Mouse (Mus musculus) heart, postnatal 4 days (tissue): ENCODE results near the gene D17H6S53E. TPM values are rescaled to one million over a fixed set of nuclear protein-coding genes. Genes with fewer than 3 reads are reported as not detected.
"Not testable (repeated sequence)": the region's sequence is repeated elsewhere in the genome, so short reads cannot be mapped to it uniquely, and the experiment has no call there.

Experiments used
- DNase-seq: peaks from one replicate; pipeline ENCODE4 v3.0.0; 2021
- total RNA-seq, 2 experiments: library from RNA; stranded (reverse); gene quantifications; 2 replicates each; pipeline ENCODE4 v1.2.3; 2021

D17H6S53E gene
- total RNA-seq, 2 experiments from 2014 or later, result 26.6 to 27.3 TPM

DNA sequence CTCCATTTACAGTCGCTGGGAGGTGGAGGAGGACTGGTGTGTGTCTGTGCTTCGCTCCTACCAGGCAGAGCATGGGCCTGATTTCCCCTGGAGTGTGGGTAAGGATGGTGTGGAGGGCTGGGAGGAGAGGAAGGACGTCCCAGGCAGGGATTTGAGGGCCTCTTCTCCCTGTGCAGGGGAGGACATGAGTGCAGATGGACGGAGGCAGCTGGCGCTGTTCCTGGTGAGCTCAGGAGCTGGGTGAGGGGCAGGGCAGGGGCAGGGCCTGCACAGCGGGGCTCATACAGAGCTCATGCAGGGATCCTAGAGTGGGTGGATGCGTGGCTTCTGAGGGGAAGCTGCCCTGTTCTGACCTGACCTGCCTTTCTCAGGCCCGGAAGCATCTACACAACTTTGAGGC lies 23.9 kb upstream of the D17H6S53E start:
- no peak for DNase-seq

DNA sequence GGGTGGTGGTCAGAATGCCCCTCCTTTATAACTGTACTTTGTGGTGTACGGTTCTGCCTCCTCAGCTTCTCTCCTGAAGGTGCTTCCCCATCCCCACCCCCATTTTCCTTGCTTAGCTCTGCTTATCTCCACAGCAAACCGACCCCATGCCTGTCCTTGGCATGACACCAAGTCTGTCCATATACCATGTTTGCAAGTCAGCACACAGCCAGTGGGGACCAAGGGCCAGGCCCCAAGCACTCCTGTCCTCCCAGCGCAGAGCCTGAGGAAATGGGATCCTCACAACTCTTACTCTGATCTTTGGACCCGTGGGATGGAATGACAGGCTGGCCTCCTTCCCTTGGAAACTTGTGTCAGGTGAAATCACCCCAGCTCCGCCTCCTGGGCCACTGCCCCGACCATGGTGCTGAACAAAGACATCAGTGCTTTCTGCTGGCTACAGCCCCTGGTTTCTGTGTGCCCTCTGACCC lies 22.9 kb upstream of the D17H6S53E start:
- no peak for DNase-seq

DNA sequence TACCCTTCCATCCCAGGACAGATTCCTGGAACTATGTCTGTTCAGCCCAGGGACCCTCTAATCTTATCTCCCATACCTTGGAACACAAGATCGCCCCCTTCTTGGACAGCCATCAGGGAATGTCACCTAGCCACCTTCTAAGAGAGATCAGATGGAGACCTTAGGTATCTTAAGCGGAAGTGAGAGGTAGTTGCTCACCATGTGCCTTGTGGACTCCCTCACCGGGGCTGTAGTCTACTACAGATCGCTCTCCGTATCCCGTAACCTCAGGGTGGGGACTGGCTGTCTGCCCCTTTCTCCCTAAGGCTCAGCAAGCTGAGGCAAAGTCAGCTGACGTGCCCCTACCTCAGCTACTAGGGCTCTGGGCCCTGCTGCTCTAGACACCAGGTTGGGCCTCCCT lies 22.1 kb upstream of the D17H6S53E start:
- no peak for DNase-seq

DNA sequence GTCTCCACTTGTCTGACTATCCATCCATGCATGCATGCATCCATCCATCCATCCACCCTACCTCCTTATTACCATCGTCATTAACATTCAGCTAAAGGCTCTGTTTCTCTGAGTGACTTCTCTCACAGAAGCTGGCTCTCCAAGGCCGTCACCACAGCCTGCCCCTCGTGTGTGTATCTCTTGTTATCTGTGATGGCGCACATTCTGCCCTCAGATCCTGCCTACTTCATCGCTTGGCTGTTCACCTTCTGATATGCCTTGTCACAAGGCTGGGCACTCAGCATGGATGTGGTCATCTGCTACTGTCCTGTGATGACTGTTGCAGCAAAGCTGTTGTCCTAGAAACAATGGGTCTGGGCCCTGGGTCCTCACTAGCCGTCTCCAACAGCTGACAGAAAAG lies 21.4 kb upstream of the D17H6S53E start:
- DNase-seq, result no peak

DNA sequence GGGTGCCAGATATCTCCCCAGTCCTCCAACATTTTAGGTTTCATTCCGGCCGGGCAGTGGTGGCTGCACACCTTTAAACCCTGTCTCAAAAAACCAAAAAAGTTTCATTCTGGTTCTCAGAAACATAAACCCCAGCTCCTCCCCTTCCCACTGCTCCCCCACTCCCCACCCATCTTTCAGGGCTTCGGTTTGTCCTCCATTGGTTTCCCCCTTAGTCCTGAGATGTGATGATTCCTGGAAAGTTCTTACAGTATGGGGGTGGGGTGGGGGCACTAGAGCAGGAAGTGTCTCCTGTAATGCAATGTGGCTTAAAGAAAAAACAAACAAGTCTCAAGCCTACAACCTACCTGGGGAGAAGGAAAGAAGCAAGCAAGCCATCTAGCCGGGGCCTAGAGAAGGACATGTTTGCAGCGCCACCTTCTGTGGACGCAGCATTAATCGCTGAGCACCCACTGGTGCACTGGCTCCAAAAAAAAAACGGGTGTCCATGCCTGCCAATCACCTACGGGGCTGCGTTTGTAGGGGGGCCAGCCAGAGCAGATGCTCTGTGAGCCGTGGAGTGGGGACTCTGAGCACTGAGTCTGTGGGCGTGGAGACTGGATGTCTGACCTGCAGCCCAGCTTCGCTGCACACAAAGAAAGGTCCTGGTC lies 20.3 kb upstream of the D17H6S53E start:
- DNase-seq, result peak; percentile 49

DNA sequence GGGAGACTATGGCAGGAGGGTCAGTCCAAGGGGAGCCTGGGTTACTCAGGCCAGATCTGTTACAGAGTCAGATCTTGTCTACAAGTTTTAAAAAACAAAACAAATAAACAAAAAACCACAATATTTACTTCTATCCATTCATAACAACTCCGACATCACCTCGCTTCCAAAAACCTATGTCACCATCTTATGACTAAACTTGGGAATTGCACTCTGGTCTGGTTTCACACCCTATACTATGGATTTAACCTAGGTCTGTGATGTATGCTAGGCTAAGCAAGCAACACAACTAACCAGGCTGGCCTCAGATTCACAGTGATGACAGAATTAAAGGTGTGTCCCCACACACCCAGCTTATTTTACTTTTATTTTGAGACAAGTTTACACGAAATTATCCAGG lies 19.7 kb upstream of the D17H6S53E start:
- no peak for DNase-seq

DNA sequence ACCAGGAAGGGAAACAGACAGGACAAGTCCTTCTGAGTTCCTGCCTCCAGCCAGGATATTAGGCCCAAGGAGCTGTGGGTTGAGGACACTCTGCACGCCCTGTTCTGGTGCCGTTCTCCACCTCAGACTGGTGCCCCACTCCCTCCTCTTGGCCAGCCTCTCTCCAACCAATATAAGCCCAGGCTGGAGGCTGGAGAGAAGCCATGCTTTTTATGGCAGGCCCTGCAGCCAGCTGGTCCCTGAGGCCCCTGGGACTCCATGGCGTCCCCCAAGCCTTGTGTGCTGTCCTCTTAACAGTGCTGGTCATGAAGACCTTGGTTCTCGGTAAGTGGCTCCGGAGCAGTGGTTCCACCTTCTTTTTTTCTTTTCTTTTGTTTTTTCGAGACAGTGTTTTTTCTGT lies 18.1 kb upstream of the D17H6S53E start, which contains the start of gene Ly6g5c:
TSS of gene Ly6g5c (plus strand) at position 183 of the 400 bp plus-strand sequence.
- no peak for DNase-seq

DNA sequence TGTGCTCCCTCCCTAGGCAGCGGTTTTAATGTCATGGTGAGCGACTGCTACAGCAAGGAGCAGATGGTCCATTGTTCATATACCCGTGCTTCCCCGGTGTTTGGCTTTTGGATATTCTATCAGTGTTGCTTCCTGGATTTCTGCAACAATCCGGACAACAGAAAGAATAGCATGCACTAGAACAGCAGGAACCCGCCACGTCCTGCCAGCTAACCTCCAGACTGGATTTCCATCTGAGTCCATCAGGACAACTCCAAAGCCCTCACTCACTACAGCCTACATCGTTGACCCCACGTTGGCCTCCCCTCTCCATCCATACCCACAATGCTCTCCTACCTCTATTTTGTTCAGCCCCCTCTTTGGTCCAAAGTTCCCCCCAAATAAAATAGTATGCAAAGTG lies 14.4 kb upstream of the D17H6S53E start:
- no peak for DNase-seq

DNA sequence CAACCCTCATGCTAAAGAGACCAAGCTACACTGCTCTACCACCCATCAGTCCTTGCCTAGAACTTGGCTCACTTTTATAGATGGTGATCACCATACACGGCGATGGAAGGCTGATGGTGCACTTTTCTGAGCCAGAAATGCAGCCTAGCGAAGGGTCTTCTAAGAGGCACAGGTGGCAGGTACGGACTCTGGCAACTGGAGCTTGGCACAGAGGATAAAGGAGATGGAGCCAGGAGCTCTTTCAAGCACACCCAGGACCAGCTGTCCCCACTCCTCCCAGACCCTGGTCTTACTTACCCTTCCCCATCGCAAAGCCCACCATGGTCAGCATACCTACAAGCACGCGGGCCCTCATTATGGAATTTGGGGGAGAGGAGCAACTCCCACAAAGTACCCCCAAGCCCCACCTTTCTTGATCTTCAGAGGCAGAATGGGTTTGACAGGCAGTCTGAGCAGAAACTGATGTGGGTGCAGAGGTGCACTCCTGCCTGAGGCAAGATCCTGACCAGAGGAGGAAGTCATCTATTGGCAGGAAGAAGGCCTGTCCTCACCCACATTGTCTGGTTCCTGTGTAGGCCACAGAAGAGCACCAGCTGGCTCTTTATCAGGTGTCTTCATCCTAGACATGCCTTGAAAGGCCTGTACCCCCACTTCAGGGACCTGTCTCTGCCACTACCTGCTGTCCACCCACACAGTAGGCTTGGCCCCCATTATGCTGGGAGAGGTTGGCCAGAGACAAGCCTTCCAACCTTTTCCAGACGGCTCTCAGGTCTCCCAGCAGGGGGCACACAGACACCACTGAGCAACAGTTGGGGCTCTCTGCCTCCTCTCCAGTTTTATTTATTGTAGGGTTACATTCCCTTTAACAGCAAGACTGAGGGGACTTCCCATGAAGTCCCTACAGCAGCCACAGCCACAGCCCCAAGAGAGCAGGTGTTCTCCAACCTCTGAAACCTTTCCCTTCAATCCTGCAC lies 10.8 kb upstream of the D17H6S53E start, which contains the start of gene Ly6g5b:
TSS of gene Ly6g5b (minus strand) at position 383 of the 974 bp plus-strand sequence.
- peak; percentile 43 for DNase-seq

DNA sequence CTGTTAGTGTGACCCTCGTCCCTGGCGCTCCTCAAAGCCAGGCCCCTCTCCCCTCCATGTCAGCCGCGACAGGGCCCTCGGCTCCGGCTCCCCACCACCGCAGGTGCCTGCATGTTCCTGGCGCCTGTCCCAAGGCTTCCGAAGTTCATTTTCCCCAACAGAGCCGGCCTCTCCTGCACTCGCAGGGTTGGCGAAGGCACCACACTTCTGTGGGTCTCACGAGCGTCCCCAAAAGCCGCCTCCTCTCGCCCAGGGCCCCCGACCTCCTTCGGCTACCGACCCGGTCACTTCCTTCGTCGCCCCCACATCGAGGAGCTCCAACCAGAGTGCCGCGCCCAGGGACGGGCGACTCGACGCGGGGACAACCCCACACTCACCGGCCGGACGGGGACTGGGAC lies 5.4 kb upstream of the D17H6S53E start:
- no peak for DNase-seq

DNA sequence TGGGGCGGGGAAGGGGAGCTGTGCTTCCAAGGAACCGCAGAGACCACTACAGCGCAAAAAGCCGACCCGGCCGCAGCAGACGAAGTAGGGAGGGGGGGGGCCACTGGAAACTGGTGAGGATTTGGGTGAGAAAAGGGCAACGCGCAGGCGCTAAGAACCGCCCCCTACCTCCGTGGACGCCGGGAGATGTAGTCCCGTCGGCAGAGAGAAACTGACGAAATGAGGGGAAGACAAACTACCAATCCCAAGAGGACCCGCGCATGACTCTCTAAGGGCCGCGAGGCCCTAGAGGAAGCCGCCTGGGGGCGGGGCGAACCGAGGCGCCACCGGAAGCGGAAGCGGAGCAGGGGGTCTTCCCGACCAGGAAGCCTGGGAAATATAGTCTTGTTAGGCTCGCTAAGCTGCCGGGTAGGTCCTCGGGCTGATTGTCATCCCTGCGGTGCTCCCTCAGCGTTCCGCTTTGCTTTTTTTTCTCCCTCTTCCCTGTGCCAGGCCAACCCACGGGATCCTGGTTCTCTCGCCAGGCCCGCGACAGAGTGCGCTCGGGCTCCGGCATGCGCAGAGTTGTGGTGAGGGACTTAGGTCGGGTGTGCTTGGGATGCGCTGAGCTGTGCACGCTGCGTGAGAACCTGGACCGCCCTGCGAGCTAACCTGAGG lies 4.9 kb upstream of the D17H6S53E start, which contains the start of gene Gpank1:
TSS of gene Gpank1 (plus strand) at position 313 of the 657 bp plus-strand sequence.
- DNase-seq, result peak; percentile 99

DNA sequence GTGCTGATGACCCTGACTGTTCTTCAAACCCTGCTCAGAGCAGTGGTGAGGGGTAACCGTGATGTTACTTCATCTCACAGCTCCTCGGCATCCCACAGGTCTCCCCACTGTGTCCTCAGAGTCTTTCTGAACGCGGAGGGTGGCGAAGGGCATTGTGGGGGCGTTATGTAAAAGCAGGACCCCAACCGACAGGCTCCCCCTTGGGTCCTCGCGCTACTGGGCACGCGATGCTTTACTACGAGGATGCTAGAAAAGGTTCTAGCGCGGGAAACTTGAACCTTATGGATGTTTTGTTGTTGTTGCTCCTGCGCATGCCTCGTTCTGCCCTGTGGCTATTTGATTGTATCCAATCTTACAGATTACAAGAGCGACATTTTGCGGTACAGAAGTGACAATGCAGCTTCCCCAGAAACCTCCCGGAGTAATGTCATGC lies 4.3 kb upstream of the D17H6S53E start, which contains the start of gene Csnk2b:
TSS of gene Csnk2b (minus strand) at position 183 of the 433 bp plus-strand sequence.
- DNase-seq, result peak; percentile 55

DNA sequence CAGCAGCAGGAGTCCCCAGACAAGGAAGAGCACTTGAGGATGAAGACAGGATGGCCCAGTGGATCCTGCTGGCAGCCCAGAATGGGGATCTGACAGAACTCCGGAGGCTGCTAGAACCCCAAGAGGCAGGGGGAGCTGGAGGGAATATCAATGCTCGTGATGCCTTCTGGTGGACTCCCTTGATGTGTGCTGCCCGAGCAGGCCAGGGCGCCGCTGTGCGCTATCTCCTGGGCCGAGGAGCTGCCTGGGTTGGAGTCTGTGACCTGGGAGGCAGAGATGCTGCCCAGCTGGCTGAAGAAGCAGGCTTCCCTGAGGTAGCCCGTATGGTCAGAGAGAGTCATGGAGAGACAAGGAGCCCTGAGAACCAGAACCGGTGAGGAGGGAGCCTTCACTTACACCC lies 2.9 kb upstream of the D17H6S53E start:
- DNase-seq, result not testable (repeated sequence)

DNA sequence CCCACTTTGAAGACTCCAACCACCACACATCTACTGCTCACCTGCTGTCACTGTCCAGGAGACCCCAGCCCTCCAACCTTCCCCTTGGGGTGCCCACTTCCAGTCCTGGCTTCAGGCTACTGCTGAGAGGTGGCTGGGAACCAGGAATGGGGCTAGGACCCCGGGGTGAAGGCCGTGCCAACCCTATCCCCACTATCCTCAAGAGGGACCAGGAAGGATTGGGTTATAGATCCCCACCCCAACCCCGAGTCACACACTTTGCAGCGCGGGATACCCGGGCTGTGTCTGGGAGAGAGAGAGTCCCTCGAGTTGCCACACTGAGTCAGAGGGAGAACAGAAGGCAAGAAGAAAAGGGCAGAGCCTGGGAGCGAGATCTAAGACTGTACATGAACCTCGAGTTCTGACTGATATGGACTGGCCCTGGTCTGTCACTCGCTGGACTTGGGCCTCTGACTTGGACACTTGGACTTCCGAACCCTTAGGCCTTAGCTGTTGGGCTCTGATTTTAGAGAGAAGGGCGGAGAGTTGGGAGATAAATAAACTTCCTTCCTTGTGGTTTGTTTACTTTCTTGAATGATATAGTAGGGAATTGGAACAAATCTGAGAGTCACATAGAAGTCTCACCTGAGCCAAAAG lies 1.8 kb upstream of the D17H6S53E start:
- not testable (repeated sequence) for DNase-seq

DNA sequence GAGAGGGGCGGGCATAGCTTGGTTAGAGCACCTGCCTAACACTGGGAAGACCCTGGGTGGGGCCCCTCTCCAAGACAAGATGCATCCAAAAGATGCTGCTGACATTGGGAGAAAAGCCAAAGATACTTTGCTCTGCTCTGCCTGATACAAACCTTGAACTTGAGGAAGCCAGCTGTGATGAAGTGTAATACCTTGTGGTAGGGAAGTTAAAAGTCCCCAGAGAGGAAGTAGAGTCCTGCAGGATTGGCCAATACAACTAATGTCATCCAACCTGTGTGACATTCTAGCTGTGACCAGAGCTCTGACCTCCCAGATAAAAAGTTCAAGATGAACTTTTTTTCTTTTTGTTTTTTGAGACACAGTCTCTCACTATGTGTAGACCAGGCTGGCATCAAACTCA lies 1.1 kb upstream of the D17H6S53E start:
- no peak for DNase-seq

DNA sequence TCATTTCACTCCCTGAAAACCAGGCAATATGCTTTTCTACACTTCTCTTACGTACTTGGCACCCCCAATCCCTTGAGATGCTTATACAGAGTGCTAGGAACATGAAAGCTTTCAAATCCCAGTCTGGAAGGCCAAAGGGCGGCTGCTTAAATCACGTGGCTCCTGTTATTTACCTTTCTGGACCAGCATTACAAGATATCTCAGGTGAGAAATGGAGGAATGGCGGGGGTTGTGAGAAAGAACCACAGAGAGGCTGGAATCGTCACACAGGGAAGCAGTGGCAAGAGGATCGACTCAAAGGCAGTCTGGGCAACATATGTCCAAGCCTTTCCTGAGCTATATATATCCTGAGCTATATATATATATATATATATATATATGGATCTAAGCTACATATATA lies 595 bp upstream of the D17H6S53E start:
- DNase-seq, result no peak

DNA sequence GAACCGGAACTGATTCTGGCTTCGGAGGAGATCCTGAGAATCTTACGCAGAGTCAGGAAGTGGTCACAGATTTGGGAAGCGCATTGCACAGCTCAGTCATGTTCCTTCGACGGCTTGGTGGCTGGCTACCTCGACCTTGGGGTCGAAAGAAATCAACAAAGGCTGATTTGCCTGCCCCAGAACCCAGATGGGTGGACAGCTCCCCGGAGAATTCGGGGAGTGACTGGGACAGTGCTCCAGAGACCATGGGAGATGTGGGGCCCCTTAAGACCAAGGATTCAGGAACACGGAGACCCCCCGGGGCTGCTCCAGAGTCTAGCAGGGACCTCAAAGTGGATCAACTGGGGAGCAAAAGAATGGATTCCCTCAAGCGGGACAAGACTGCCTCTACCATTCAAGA lies 844 bp downstream of the D17H6S53E start:
- no peak for DNase-seq

DNA sequence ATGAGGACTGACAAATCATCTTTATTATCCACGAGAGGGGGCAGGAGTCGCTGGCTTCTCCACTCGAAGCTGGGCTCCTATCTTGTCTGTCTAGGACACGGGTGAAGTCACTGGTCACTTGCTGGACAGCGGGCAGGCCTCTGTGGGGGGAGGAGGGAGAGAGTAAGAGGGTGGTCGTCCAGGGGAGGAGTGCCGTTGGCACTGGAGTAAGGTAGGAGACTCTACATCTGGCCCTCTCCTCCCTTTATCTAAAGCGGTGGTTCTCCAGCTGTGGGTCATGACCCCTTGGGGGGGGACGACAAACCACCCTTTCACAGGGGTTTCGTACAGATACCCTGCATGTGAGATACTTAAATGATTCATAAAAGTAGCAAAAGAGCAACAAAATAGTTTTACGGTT lies 2.8 kb downstream of the D17H6S53E start:
- no peak for DNase-seq

DNA sequence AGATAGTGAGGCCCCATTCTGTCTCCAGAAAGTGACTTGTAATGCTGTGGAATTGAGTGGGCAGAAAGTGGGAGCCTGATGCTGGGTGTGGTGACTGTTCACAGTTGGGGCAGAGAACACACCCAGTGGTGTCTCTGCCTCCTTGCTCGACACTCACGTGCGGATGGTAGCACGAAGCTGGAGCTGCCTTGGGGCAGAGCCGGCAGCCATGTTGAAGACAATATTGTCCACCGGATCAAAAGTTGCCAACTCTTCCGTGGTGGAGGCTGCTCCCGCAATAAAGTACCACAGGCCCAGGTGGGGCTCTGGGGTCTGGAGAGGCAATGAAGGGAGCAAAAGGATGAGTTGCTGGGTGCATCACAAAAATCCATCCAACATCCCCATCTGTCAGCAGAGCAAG lies 4.9 kb downstream of the D17H6S53E start:
- no peak for DNase-seq

DNA sequence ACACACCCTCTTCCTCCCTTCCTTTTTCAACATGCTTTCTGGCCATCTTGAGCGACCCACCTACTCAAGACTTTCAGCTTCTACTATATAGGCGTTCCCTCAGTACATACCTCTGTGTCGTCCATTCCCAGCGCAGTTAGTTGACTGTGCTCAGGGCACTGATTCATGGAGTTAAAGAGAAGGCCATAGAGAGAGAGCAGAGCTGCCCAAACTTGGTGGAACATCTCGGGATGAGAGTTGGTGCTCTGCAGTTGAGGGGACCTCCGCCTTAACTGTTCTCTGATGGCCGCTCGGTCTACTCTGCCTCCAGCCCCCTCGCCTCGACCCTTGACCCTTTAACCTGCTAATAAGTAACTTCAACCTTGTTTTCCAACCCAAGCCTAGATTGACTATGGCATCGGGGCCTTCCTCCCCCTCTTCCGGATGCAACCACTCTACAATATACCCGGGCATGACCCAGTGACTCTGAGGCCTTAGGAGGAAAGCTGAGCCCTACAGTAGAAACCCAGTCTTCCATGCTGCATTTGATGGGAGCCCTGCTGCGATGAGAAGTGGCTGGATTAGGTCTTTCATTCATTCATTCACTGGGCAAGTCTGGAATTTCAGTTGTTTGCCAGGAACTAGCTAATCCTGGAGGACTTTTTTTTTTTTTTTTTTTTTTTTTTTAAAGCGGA lies 5.5 kb downstream of the D17H6S53E start, which contains the start of gene Apom:
TSS of gene Apom (minus strand) at position 551 of the 674 bp plus-strand sequence.
- DNase-seq, result no peak

DNA sequence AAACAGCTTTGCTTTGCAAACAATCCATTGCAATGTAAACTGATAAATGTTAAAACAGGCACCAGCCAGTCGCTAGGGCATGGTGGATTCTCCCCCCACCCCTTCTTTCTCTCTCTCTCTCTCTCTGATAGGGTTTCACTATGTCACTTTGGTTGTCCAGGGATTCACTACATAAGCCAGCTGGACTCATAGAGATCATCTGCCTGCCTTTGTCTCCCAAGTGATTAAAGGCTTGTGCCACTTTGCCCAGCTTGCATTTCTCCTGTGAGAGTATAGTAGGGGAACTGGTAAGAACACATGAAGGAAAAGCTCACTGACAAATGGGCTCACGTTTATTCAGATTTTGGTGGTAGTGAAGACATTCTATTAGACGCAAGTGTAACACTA lies 6.0 kb downstream of the D17H6S53E start:
- DNase-seq, result no peak
